In genomic region chr1:44118239-44119054, GRCm38 (mm10) we compare ENCODE assay signal across 8 mouse cellular contexts. TPM values are rescaled to one million over a fixed set of nuclear protein-coding genes. Genes with fewer than 3 reads are reported as not detected.
DNase-seq lines count a peak whose midpoint lies in the region; ATAC-seq lines count a peak whose summit lies in the region.

Gene Kdelc1, minus strand, starts transcription at chr1:44118808.
Gene Bivm, plus strand, starts transcription at chr1:44118957.

- DNase-seq in CD8-positive naive resting alpha-beta T cell, adult 2 months (ENCODE audit: low read depth in 2 of 2, low spot score in 2 of 2), result peak; percentile 56 to 61
- DNase-seq in c-Kit-positive CD71-positive TER-119-negative erythroid progenitor cells, embryonic 14.5 days (ENCODE audit: low read depth), result peak; percentile 86
- peak; percentile 92 for DNase-seq in forebrain, embryonic 11.5 days (ENCODE audit: low spot score)
- DNase-seq in kidney, postnatal 36 days, result peak; percentile 90 to 97
- peak; percentile 99 for DNase-seq in telencephalon, adult 2 months (ENCODE audit: low read depth, low spot score)

- peak within 1 kb of the TSS; percentile 75 for H3K4me3 ChIP-seq in forebrain, embryonic 11.5 days (ENCODE audit: low read depth, low read length)
- peak within 1 kb of the TSS; percentile 76 for H3K4me3 ChIP-seq in heart, embryonic 16.5 days (ENCODE audit: low read length)
- H3K4me3 ChIP-seq in liver, embryonic 15.5 days (replicated peaks), result peak within 1 kb of the TSS; percentile 70
- H3K4me3 ChIP-seq in neural tube, embryonic 12.5 days, result peak within 1 kb of the TSS; percentile 74

- H3K4me2 ChIP-seq in forebrain, embryonic 11.5 days (ENCODE audit: low read depth, low read length, severe bottlenecking), result peak within 1 kb of the TSS; percentile 83
- peak within 1 kb of the TSS; percentile 68 for H3K4me2 ChIP-seq in heart, embryonic 16.5 days (ENCODE audit: low read depth, low read length)
- H3K4me2 ChIP-seq in liver, embryonic 15.5 days, result peak within 1 kb of the TSS; percentile 91
- H3K4me2 ChIP-seq in neural tube, embryonic 12.5 days (replicated peaks), result peak within 1 kb of the TSS; percentile 76

- ATAC-seq in forebrain, embryonic 11.5 days (replicated peaks; ENCODE audit: low FRiP score), result peak; percentile 96
- ATAC-seq in heart, embryonic 16.5 days (replicated peaks; ENCODE audit: extremely low read depth, insufficient read depth, low FRiP score), result peak; percentile 95
- peak; percentile 92 for ATAC-seq in liver, embryonic 15.5 days (ENCODE audit: insufficient read depth)
- ATAC-seq in neural tube, embryonic 12.5 days (ENCODE audit: low FRiP score, low read depth), result peak; percentile 97

- H3K9me3 ChIP-seq in forebrain, embryonic 11.5 days (ENCODE audit: control insufficient read depth, low read length), result no peaks in the 10 kb centered on the region
- no peaks in the 10 kb centered on the region for H3K9me3 ChIP-seq in heart, embryonic 16.5 days (replicated peaks; ENCODE audit: control insufficient read depth, low read length)
- no peaks in the 10 kb centered on the region for H3K9me3 ChIP-seq in liver, embryonic 15.5 days (replicated peaks)
- H3K9me3 ChIP-seq in neural tube, embryonic 12.5 days, result no peaks in the 10 kb centered on the region

- peak within 1 kb of the TSS; percentile 80 for H3K9ac ChIP-seq in forebrain, embryonic 11.5 days (ENCODE audit: low read length)
- peak within 1 kb of the TSS; percentile 81 for H3K9ac ChIP-seq in heart, embryonic 16.5 days (ENCODE audit: low read length)
- peak within 1 kb of the TSS; percentile 59 for H3K9ac ChIP-seq in liver, embryonic 15.5 days
- peak within 1 kb of the TSS; percentile 89 for H3K9ac ChIP-seq in neural tube, embryonic 12.5 days

- H3K27me3 ChIP-seq in forebrain, embryonic 11.5 days (ENCODE audit: control insufficient read depth, insufficient read depth, low read length), result no peaks in the 10 kb centered on the region
- H3K27me3 ChIP-seq in heart, embryonic 16.5 days (ENCODE audit: control insufficient read depth, insufficient read depth, low read length), result no peaks in the 10 kb centered on the region
- no peaks in the 10 kb centered on the region for H3K27me3 ChIP-seq in liver, embryonic 15.5 days
- H3K27me3 ChIP-seq in neural tube, embryonic 12.5 days (replicated peaks), result no peaks in the 10 kb centered on the region

- H3K36me3 ChIP-seq in forebrain, embryonic 11.5 days (ENCODE audit: control insufficient read depth, insufficient read depth, low read length), result no peaks in the 10 kb centered on the region; the same call in 1 of the 2 replicates
- peaks cover 21% of the 10 kb centered on the region for H3K36me3 ChIP-seq in heart, embryonic 16.5 days (ENCODE audit: control insufficient read depth, insufficient read depth)
- H3K36me3 ChIP-seq in liver, embryonic 15.5 days (replicated peaks), result peaks cover 8% of the 10 kb centered on the region
- peaks cover 11% of the 10 kb centered on the region for H3K36me3 ChIP-seq in neural tube, embryonic 12.5 days

- H3K27ac ChIP-seq in forebrain, embryonic 11.5 days (ENCODE audit: low read depth, low read length), result peak within 1 kb of the TSS; percentile 92
- H3K27ac ChIP-seq in heart, embryonic 16.5 days (ENCODE audit: low read length), result peak within 1 kb of the TSS; percentile 94
- H3K27ac ChIP-seq in liver, embryonic 15.5 days (replicated peaks), result peak within 1 kb of the TSS; percentile 81
- peak within 1 kb of the TSS; percentile 88 for H3K27ac ChIP-seq in neural tube, embryonic 12.5 days

- H3K4me1 ChIP-seq in forebrain, embryonic 11.5 days (replicated peaks; ENCODE audit: control insufficient read depth, insufficient read depth, low read length), result 0 out of 2 replicates have a peak, but pooled peaks cover 1% of the 10 kb centered on the region
- H3K4me1 ChIP-seq in heart, embryonic 16.5 days (ENCODE audit: control insufficient read depth, insufficient read depth, low read length), result peaks cover 8% of the 10 kb centered on the region
- peaks cover 23% of the 10 kb centered on the region for H3K4me1 ChIP-seq in liver, embryonic 15.5 days (replicated peaks)
- no peaks in the 10 kb centered on the region for H3K4me1 ChIP-seq in neural tube, embryonic 12.5 days

- WGBS in forebrain, embryonic 11.5 days, result under 1% methylated on average over 39 of the region's 39 CpGs
- WGBS in heart, embryonic 16.5 days, result under 1% methylated on average over 39 of the region's 39 CpGs
- under 1% methylated on average over 39 of the region's 39 CpGs for WGBS in liver, embryonic 15.5 days (ENCODE audit: insufficient replicate concordance)
- WGBS in neural tube, embryonic 12.5 days, result under 1% methylated on average over 39 of the region's 39 CpGs

RNA-seq across cellular contexts. Expression of gene Kdelc1, which starts in this region (rescaled TPM):
- polyA plus RNA-seq in forebrain, embryonic 11.5 days (2014; fragmentation: Nextera tagmentation; extraction: Ambion mirVana), result 62.0 and 63.5 TPM in 2 replicates
- polyA plus RNA-seq in heart, embryonic 16.5 days (2015; fragmentation: Nextera tagmentation; extraction: Ambion mirVana), result 40.3 and 41.2 TPM in 2 replicates
- 13.8 and 14.2 TPM in 2 replicates for polyA plus RNA-seq in liver, embryonic 15.5 days (2015; fragmentation: Nextera tagmentation; extraction: Ambion mirVana)
- 44.5 and 45.3 TPM in 2 replicates for polyA plus RNA-seq in neural tube, embryonic 12.5 days (2016; fragmentation: Nextera tagmentation; extraction: Ambion mirVana)

RNA-seq across cellular contexts. Expression of gene Bivm, which starts in this region (rescaled TPM):
- polyA plus RNA-seq in forebrain, embryonic 11.5 days (2014; fragmentation: Nextera tagmentation; extraction: Ambion mirVana), result 27.6 and 32.1 TPM in 2 replicates
- polyA plus RNA-seq in heart, embryonic 16.5 days (2015; fragmentation: Nextera tagmentation; extraction: Ambion mirVana), result 11.0 and 13.4 TPM in 2 replicates
- 2.9 and 3.6 TPM in 2 replicates for polyA plus RNA-seq in liver, embryonic 15.5 days (2015; fragmentation: Nextera tagmentation; extraction: Ambion mirVana)
- 26.5 and 31.9 TPM in 2 replicates for polyA plus RNA-seq in neural tube, embryonic 12.5 days (2016; fragmentation: Nextera tagmentation; extraction: Ambion mirVana)

Comparison
In these comparisons a context has a peak if more than half of its experiments do, and no peak if none do; other contexts are left out.
1. Peak in every context shown above with its lines: DNase-seq, ATAC-seq, H3K4me3 ChIP-seq and H3K27ac ChIP-seq.